Mouse (Mus musculus) kidney, embryonic 15.5 days (tissue): ENCODE data around the gene Crtc3. TPM values are rescaled to one million over a fixed set of nuclear protein-coding genes. Genes with fewer than 3 reads are reported as not detected.

Experiments
- ATAC-seq: fragments of 200-750 bp; cut with Nextera tagmentation; replicated peaks from 2 replicates; pipeline ENCODE4 v1.8.0; 2017; ENCODE audit warnings: moderate TSS enrichment; ENCODE audit not compliant: low FRiP score
- H3K27ac ChIP-seq: fragments of 300-500 bp; sonication (generic); 2 replicates; pipeline ENCODE4 v1.5.1; 2015; ENCODE audit warnings: mild to moderate bottlenecking, inconsistent platforms
- H3K27me3 ChIP-seq: fragments of 300-500 bp; sonication (generic); 2 replicates; pipeline ENCODE4 v1.6.1; 2015; ENCODE audit warnings: inconsistent platforms
- H3K36me3 ChIP-seq: fragments of 300-500 bp; sonication (generic); 2 replicates; pipeline ENCODE4 v1.6.1; 2015; ENCODE audit warnings: inconsistent platforms
- H3K4me1 ChIP-seq: fragments of 300-500 bp; sonication (generic); 2 replicates; pipeline ENCODE4 v1.6.1; 2015; ENCODE audit warnings: inconsistent platforms
- H3K4me2 ChIP-seq: fragments of 300-500 bp; sonication (generic); 2 replicates; pipeline ENCODE4 v1.6.1; 2015; ENCODE audit warnings: moderate library complexity, mild to moderate bottlenecking, inconsistent platforms
- H3K4me3 ChIP-seq: fragments of 300-500 bp; sonication (generic); replicated peaks from 2 replicates; pipeline ENCODE4 v1.5.1; 2015; ENCODE audit warnings: mild to moderate bottlenecking, inconsistent platforms
- H3K9ac ChIP-seq: fragments of 300-500 bp; sonication (generic); 2 replicates; pipeline ENCODE4 v1.6.1; 2015; ENCODE audit warnings: mild to moderate bottlenecking, inconsistent platforms
- H3K9me3 ChIP-seq: fragments of 300-500 bp; sonication (generic); replicated peaks from 2 replicates; pipeline ENCODE4 v1.6.1; 2016; ENCODE audit warnings: inconsistent platforms
- WGBS: fragments of 180-500 bp; shearing (Covaris S2); methylation state at CpG from one replicate; pipeline ENCODE4 v1.1.7; 2015; ENCODE audit warnings: mixed read lengths; 5-methylcytosine and 5-hydroxymethylcytosine counted together
- polyA plus RNA-seq: library from polyadenylated mRNA; unstranded; fragments of >200 nt; fragmentation: Nextera tagmentation; extraction: Ambion mirVana; gene quantifications from 2 replicates; pipeline ENCODE4 v1.2.1, GENCODE M21; 2015

Crtc3 gene
- polyA plus RNA-seq, 1 experiment from 2014 or later, result 21.9 TPM

DNA sequence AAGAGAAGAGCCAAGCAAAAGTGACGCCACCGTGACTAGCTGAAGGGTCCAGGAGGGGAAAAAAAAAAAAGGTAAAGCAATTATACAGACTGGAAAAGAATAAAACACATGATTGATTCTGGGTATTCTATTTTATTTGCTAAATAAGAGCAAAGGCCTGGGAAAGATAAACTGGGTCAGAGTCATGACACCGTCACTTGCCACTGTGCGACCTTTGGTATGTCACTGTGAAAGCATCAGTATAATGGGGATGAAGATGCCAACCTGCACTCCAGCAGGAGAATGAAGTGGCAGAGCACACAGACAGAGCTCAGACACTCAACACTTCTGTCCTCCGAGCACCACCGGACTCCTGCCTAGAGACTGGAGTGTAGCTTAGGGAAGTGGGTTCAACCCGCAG lies 34.7 kb downstream of the Crtc3 start:
- ATAC-seq, result no peak
- no peak overlapping the region for H3K9ac ChIP-seq
- no peak overlapping the region for H3K27ac ChIP-seq
- no peak overlapping the region for H3K4me2 ChIP-seq
- WGBS, result 82% methylated on average over 7 of the region's 7 CpGs
- H3K9me3 ChIP-seq, result no peaks in the 10 kb centered on the region
- H3K4me3 ChIP-seq, result no peak overlapping the region
- H3K36me3 ChIP-seq, result no peaks in the 10 kb centered on the region; the same call in 1 of the 2 replicates
- H3K4me1 ChIP-seq, result peaks cover 20% of the 10 kb centered on the region
- H3K27me3 ChIP-seq, result no peaks in the 10 kb centered on the region

DNA sequence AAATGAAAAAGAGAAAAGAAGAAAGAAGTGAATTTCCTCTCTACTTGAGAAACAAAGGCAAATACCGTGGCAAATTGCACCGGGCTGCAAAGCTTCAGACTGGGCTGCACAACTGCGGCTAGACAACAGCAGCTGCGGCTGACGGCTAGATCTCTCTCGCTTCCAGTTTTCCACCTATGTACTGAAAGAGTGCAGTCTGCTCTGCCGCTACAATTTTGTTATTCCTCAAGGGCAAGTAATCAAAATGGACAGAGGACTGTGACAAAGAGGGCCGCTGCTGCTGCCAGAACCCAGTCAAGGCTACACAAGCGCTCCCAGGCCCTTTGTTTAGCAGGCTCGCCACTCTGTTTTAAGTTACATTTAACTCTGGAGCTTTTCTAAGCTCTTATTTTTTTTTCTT lies 35.6 kb downstream of the Crtc3 start:
- WGBS, result 75% methylated on average over 10 of the region's 10 CpGs
- Histone ChIP-seq H3K4me3 (no peak overlapping the region), H3K9ac (no peak overlapping the region), H3K4me2 (no peak overlapping the region), H3K4me1 (peaks cover 20% of the 10 kb centered on the region), H3K36me3 (no peaks in the 10 kb centered on the region; the same call in 1 of the 2 replicates), H3K27ac (no peak overlapping the region), H3K9me3 (no peaks in the 10 kb centered on the region), H3K27me3 (no peaks in the 10 kb centered on the region)
- ATAC-seq, result no peak

DNA sequence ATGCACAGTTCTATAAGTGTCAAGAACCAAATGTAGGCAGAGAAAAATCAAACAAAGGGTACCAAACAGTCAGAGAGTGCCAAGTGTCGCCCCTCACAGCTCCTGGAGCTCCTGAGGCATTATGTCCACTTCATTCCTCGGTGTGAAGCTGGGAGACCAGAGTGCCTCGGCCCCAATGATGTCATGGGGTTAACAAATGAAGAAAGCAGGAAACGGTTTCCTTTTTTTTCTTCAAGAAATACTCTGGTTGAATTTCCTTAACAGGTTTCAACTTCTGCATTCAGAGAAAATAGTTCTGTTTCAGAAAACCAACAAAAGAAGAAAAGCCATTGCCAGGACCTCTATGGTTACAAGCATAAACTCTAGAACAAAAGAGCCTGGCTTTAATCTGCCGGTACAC lies 36.4 kb downstream of the Crtc3 start:
- no peaks in the 10 kb centered on the region; the same call in 1 of the 2 replicates for H3K36me3 ChIP-seq
- H3K4me2 ChIP-seq, result no peak overlapping the region
- H3K4me3 ChIP-seq, result no peak overlapping the region
- WGBS, result 46% methylated on average over 5 of the region's 5 CpGs
- no peak for ATAC-seq
- no peaks in the 10 kb centered on the region for H3K27me3 ChIP-seq
- no peak overlapping the region for H3K9ac ChIP-seq
- H3K9me3 ChIP-seq, result no peaks in the 10 kb centered on the region
- H3K4me1 ChIP-seq, result peaks cover 19% of the 10 kb centered on the region
- H3K27ac ChIP-seq, result peak overlapping the region; percentile 46; the same call in 1 of the 2 replicates

DNA sequence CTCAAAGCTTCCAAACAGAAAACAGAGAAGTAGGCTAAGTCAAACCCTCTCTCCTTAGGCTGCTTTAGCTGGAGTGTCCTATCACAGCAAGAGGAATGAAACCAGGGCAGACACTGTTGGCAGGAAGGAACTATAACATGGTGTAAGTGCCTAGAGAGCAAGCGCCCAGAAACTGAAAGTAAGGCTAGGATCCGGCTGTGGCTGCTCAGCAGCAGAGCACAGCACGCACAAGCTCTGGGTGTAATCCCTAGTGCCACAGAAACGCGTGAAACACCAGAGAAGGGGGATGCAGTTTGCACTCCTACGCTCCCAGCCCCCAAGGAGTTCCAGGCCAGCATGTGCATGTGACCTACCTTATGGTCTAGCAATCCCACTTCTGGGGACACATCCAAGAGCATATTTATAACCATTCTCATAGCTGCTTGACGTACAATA lies 41.2 kb downstream of the Crtc3 start:
- no peak overlapping the region for H3K4me3 ChIP-seq
- H3K27ac ChIP-seq, result 0 out of 2 replicates have a peak overlapping the region, but pooled peaks have one; percentile 6
- H3K4me1 ChIP-seq, result peaks cover 15% of the 10 kb centered on the region
- no peak overlapping the region for H3K9ac ChIP-seq
- H3K4me2 ChIP-seq, result no peak overlapping the region
- H3K27me3 ChIP-seq, result no peaks in the 10 kb centered on the region
- 0 out of 2 replicates have a peak, but pooled peaks have one; percentile 22 for ATAC-seq
- no peaks in the 10 kb centered on the region for H3K9me3 ChIP-seq
- no peaks in the 10 kb centered on the region; the same call in 1 of the 2 replicates for H3K36me3 ChIP-seq
- WGBS, result 67% methylated on average over 7 of the region's 7 CpGs

DNA sequence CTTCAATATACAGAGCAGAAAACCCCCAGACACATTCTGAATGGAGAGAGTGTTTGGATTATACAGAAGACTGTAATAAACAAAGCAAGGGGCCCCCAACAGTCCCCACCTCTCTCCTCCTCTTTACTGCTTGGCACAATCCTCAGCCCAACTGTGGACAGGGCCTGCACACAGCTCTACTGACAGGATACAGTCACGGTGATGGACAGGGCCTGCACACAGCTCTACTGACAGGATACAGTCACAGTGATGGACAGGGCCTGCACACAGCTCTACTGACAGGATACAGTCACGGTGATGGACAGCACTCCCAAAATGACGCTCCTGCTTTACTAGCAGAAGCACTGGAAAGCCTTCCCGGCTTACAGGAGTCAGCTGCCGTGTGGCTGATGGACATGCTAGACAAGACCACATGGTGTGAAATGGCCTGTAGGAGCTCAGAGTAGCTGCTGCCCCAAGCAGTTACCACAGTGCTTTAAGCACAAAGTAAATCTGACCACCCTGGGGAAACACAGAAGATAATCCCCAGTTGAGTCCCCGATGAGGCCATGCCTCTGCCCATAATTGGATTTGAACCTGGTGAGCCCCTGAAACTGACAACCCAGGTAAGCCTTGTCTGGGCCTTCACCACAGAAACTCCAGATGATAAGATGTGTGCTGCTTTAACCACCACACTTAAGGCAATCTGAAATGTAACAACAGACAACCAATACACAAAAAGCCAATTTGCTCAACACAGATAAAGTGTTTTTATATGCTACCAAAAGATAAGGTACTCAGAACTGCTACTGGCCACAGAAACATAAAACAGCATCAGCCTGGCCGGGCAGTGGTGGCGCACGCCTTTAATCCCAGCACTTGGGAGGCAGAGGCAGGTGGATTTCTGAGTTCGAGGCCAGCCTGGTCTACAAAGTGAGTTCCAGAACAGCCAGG lies 42.3 kb downstream of the Crtc3 start:
- H3K4me3 ChIP-seq, result no peak overlapping the region
- no peak overlapping the region for H3K27ac ChIP-seq
- 86% methylated on average over 10 of the region's 10 CpGs for WGBS
- ATAC-seq, result no peak
- H3K9ac ChIP-seq, result no peak overlapping the region
- H3K9me3 ChIP-seq, result no peaks in the 10 kb centered on the region
- H3K4me1 ChIP-seq, result peaks cover 21% of the 10 kb centered on the region
- no peak overlapping the region for H3K4me2 ChIP-seq
- no peaks in the 10 kb centered on the region for H3K27me3 ChIP-seq
- no peaks in the 10 kb centered on the region; the same call in 1 of the 2 replicates for H3K36me3 ChIP-seq

DNA sequence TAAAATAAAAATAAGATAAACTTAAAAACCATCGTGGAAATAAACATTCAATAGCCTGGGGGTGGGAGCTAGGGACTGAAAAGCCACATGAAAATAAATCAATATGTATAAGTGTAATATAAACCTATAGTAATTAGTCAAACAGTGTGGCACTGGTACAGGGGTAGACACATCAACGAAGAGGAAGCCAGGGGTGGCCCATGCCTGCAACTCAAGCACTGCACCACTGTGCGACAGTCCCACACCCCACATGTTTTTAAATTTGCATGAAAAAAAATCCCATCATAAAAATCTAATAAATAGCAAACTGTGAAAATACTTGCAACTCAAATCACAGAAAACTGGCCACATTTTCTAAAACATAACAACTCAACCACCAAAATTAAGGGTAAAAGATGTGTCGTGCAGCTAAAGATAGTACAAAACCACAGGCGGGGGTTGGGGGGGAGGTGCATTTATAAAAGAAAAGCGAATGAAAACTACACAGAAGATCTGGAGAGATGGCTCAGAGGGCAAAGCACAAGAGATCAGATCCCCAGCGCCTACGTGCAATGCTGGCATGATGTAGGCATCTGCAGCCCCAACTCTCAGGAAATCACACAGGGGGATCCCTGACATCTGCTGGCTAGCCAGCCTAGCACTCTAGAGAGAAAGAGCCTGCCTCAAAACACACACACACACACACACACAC lies 45.6 kb downstream of the Crtc3 start:
- no peak overlapping the region for H3K4me2 ChIP-seq
- H3K36me3 ChIP-seq, result no peaks in the 10 kb centered on the region
- no peak overlapping the region for H3K27ac ChIP-seq
- no peak for ATAC-seq
- H3K4me3 ChIP-seq, result no peak overlapping the region
- H3K27me3 ChIP-seq, result no peaks in the 10 kb centered on the region
- 77% methylated on average over 8 of the region's 8 CpGs for WGBS
- no peak overlapping the region for H3K9ac ChIP-seq
- peaks cover 41% of the 10 kb centered on the region for H3K4me1 ChIP-seq
- no peaks in the 10 kb centered on the region for H3K9me3 ChIP-seq

DNA sequence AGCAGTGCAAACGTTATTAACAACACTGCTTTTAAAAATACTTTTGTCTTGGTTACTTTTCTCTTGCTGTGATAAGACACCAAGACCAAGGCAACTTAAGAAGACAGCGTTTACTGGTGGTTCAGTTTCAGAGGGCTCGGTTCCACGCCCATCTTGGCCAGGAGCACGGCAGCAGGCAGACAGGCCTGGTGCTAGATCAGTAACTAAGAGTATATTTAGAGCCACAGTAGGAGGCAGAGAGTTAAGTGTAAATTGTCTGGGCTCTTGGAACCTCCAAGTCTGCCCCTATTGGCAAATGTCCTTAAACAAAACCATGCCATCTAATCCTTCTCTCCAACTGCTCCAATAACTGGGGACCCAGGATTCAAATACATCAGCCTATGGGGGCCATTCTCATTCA lies 46.1 kb downstream of the Crtc3 start:
- 37% methylated on average over 5 of the region's 5 CpGs for WGBS
- ATAC-seq, result no peak
- no peak overlapping the region for H3K27ac ChIP-seq
- H3K36me3 ChIP-seq, result no peaks in the 10 kb centered on the region
- no peaks in the 10 kb centered on the region for H3K27me3 ChIP-seq
- H3K4me3 ChIP-seq, result no peak overlapping the region
- no peak overlapping the region for H3K9ac ChIP-seq
- H3K4me1 ChIP-seq, result peaks cover 42% of the 10 kb centered on the region
- no peak overlapping the region for H3K4me2 ChIP-seq
- no peaks in the 10 kb centered on the region for H3K9me3 ChIP-seq

DNA sequence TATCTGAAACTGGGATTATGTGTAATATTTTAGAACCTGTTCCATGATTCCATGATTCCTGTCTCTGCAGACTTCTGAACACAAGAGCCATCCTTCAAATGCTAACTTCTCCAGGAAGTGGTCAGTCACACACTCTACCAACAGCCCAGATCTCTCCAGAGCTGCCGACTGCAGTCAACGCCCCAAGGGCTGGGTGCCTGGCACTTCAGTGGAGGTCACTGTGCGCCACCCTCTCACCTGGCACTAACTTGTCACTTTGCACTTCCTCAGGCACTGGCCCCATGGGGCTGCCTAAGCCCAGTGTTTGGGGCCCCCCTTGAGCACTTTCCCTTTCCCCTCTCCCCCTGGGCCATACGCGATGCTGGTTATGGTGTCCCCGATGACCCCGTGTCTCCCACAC lies 46.8 kb downstream of the Crtc3 start:
- Histone ChIP-seq H3K27me3 (no peaks in the 10 kb centered on the region), H3K9me3 (no peaks in the 10 kb centered on the region), H3K4me2 (no peak overlapping the region), H3K4me3 (no peak overlapping the region), H3K36me3 (no peaks in the 10 kb centered on the region), H3K27ac (peak overlapping the region; percentile 59), H3K4me1 (peaks cover 44% of the 10 kb centered on the region), H3K9ac (no peak overlapping the region)
- ATAC-seq, result no peak
- 55% methylated on average over 7 of the region's 7 CpGs for WGBS

DNA sequence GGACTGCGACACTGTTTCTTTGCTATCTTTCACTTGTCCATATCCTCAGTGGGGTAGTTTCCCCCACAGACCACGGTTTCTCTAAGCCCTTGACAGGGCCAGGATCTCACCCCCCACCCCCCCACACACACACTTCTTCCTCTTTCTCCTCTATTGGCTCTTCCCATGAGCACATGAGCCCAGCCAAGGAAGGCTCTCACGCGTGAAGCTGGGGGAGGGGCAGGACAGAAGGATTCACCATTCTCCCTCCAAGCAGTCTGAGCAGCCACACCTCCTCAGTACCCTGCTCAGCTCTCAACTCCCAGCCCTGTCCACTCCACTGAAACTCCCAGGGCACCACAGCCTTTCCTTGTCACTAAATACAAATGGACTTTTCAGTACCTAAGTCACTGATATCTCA lies 47.2 kb downstream of the Crtc3 start:
- H3K36me3 ChIP-seq, result no peaks in the 10 kb centered on the region
- no peaks in the 10 kb centered on the region for H3K9me3 ChIP-seq
- H3K4me1 ChIP-seq, result peaks cover 48% of the 10 kb centered on the region
- H3K27ac ChIP-seq, result peak overlapping the region; percentile 59
- 17% methylated on average over 4 of the region's 4 CpGs for WGBS
- H3K4me2 ChIP-seq, result no peak overlapping the region
- H3K4me3 ChIP-seq, result no peak overlapping the region
- ATAC-seq, result peak; percentile 82
- H3K27me3 ChIP-seq, result no peaks in the 10 kb centered on the region
- no peak overlapping the region for H3K9ac ChIP-seq

DNA sequence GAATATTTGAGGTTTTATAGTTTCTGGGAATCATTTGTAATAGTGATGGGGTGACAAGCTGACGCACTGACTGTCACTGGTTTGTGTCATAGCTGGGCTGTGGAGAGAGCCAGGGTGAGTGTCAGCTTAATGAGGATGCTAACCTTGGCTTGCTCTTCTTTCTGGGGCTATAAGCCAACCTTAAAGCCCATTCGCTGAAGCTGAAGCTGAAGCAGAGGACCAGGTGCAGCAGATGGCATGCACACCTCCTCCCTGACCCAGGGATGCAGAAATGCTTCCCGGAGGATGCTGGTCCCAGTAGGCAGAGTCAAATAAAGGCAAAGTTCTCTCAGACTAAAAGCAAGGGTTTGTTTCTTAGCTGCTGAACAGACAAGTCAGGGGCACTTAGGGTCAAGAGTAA lies 48.7 kb downstream of the Crtc3 start:
- peaks cover 63% of the 10 kb centered on the region for H3K4me1 ChIP-seq
- ATAC-seq, result no peak
- WGBS, result 83% methylated on average over 3 of the region's 3 CpGs

DNA sequence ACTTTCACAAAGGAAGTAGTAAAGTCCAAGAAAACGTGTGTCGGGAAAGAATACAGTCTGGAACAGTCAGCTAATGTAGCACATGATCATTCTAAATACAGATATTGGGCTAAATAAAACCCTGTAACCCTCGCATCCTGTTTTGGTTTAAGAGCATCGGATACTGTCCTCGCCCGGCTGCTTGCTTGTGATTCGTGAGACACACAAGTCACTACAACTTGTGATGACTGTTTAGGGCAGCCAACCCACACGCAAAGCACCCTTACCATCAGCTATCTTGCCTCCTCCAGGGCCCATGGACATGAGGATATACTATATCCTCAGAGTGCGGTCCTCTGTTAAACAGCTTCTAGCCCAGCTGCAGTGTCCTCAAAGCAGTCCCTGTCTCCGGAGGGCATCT lies 50.2 kb downstream of the Crtc3 start:
- no peak overlapping the region for H3K4me2 ChIP-seq
- H3K36me3 ChIP-seq, result no peaks in the 10 kb centered on the region
- H3K9me3 ChIP-seq, result no peaks in the 10 kb centered on the region
- no peak overlapping the region for H3K9ac ChIP-seq
- H3K4me3 ChIP-seq, result no peak overlapping the region
- peaks cover 66% of the 10 kb centered on the region for H3K4me1 ChIP-seq
- H3K27ac ChIP-seq, result no peak overlapping the region
- H3K27me3 ChIP-seq, result no peaks in the 10 kb centered on the region
- WGBS, result 60% methylated on average over 10 of the region's 10 CpGs
- ATAC-seq, result no peak

More for the DNA sequence above, 48.7 kb downstream of the Crtc3 start:
- Histone ChIP-seq H3K9me3 (no peaks in the 10 kb centered on the region), H3K27me3 (no peaks in the 10 kb centered on the region), H3K36me3 (no peaks in the 10 kb centered on the region), H3K4me3 (no peak overlapping the region), H3K9ac (no peak overlapping the region), H3K27ac (no peak overlapping the region), H3K4me2 (no peak overlapping the region)
